Mouse (Mus musculus): Measurements from ENCODE around the gene Ptk6. TPM values are rescaled to one million over a fixed set of nuclear protein-coding genes. Genes with fewer than 3 reads are reported as not detected.
"Not testable (repeated sequence)": the region's sequence is repeated elsewhere in the genome, so short reads cannot be mapped to it uniquely, and the experiment has no call there.

The Ptk6 gene
- polyA plus RNA-seq, 1 experiment from 2014 or later, result not detected

DNA sequence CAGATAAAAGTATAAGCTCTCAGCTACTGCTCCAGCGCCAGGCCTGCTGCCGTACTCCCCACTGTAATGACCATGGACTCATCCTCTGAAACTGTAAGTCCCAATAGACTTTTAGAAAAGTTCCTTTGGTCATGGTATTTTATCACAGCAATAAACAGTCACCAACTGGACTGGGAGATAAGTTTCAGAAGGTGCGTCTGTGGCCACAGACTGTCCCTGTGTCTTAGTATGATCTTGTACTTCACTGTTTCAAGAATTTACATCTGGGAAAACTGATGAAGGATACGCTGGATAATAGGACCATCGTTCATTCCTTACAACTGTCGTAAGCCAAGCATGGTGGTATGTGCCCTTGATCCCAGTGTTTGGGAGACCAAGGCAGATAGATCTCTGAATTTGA, 13.4 kb upstream of the Ptk6 start:
- peaks cover 24% of the 10 kb centered on the region for H3K4me1 ChIP-seq
- no peaks in the 10 kb centered on the region for H3K36me3 ChIP-seq (ENCODE audit: poor library complexity, severe bottlenecking)
- no peak overlapping the region for H3K9ac ChIP-seq
- 94% methylated on average over 6 of the region's 6 CpGs for WGBS
- H3K27me3 ChIP-seq, result peaks cover 41% of the 10 kb centered on the region
- no peak overlapping the region for H3K4me3 ChIP-seq
- H3K4me2 ChIP-seq, result no peak overlapping the region
- H3K27ac ChIP-seq, result no peak overlapping the region
- no peaks in the 10 kb centered on the region for H3K9me3 ChIP-seq (replicated peaks)
- no peak for ATAC-seq

- no peak for ATAC-seq
- H3K9ac ChIP-seq, result 0 out of 2 replicates have a peak within 1 kb of the TSS, but pooled peaks have one; percentile 23
- H3K27me3 ChIP-seq, result peaks cover 46% of the 10 kb centered on the region
- H3K27ac ChIP-seq, result no peak within 1 kb of the TSS
- H3K4me2 ChIP-seq, result peak within 1 kb of the TSS; percentile 51
- WGBS, result 2% methylated on average over 17 of the region's 17 CpGs
- H3K4me3 ChIP-seq, result peak within 1 kb of the TSS; percentile 26
- H3K4me1 ChIP-seq, result peaks cover 12% of the 10 kb centered on the region
- H3K9me3 ChIP-seq (replicated peaks), result no peaks in the 10 kb centered on the region
- H3K36me3 ChIP-seq (ENCODE audit: poor library complexity, severe bottlenecking), result no peaks in the 10 kb centered on the region
Measured at GRCm38 (mm10) chr2:181213021-181213445, 10.4 kb upstream of the Ptk6 start, which contains the start of gene Srms. Srms (minus strand) TSS chr2:181213185.

DNA sequence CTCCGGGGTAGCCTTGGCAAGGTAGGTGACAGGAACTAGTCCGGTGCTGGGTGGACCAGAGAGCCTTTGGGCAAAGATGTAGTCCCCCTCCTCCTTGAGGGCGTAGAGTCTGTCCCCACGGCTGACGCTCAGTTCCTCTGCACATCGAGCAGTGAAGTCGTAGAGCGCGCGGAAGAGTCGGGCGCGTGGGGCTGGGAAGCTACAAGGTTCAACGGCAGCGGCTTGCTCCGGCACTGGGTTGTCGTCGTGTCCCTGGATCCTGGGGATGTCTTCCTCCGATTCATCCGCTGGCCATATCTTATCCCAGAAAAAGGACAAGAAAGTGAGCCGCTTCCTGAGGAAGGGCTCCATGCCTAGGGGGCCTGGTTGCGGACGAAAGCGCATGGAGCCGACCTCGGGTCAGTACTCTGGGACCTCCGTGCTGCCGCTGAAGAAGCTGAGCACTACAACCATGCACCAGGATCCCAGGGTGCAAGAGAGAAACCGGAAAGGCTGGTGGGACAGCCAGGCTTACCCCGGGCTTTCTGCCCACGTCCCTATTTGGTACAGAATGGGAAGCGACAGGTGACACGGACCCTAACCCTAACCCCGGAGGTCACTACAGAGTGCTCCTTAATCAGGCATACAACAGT, 9.9 kb upstream of the Ptk6 start:
- ATAC-seq, result no peak
- Histone ChIP-seq H3K9ac (0 out of 2 replicates have a peak overlapping the region, but pooled peaks have one; percentile 23), H3K4me3 (peak overlapping the region; percentile 26), H3K27ac (no peak overlapping the region), H3K4me1 (peaks cover 12% of the 10 kb centered on the region), H3K4me2 (peak overlapping the region; percentile 51), H3K36me3 (ENCODE audit: poor library complexity, severe bottlenecking) (no peaks in the 10 kb centered on the region), H3K9me3 (replicated peaks) (no peaks in the 10 kb centered on the region), H3K27me3 (peaks cover 46% of the 10 kb centered on the region)
- 2% methylated on average over 34 of the region's 34 CpGs for WGBS

- no peak overlapping the region for H3K4me3 ChIP-seq
- WGBS, result 84% methylated on average over 9 of the region's 9 CpGs
- ATAC-seq, result no peak
Measured at GRCm38 (mm10) chr2:181206118-181206517, 3.5 kb upstream of the Ptk6 start.

GRCm38 (mm10) chr2:181205678-181206077, 3.1 kb upstream of the Ptk6 start:
- Histone ChIP-seq H3K4me3 (no peak overlapping the region), H3K27me3 (peaks cover 15% of the 10 kb centered on the region; the same call in 1 of the 2 replicates), H3K4me2 (no peak overlapping the region), H3K9ac (no peak overlapping the region), H3K4me1 (no peaks in the 10 kb centered on the region), H3K27ac (no peak overlapping the region), H3K36me3 (ENCODE audit: poor library complexity, severe bottlenecking) (no peaks in the 10 kb centered on the region), H3K9me3 (replicated peaks) (no peaks in the 10 kb centered on the region)
- WGBS, result 82% methylated on average over 5 of the region's 5 CpGs
- no peak for ATAC-seq

More at GRCm38 (mm10) chr2:181206118-181206517, 3.5 kb upstream of the Ptk6 start:
- no peaks in the 10 kb centered on the region for H3K9me3 ChIP-seq (replicated peaks)
- no peaks in the 10 kb centered on the region for H3K4me1 ChIP-seq
- no peak overlapping the region for H3K4me2 ChIP-seq
- H3K9ac ChIP-seq, result no peak overlapping the region
- no peak overlapping the region for H3K27ac ChIP-seq
- no peaks in the 10 kb centered on the region for H3K36me3 ChIP-seq (ENCODE audit: poor library complexity, severe bottlenecking)
- peaks cover 18% of the 10 kb centered on the region for H3K27me3 ChIP-seq

DNA sequence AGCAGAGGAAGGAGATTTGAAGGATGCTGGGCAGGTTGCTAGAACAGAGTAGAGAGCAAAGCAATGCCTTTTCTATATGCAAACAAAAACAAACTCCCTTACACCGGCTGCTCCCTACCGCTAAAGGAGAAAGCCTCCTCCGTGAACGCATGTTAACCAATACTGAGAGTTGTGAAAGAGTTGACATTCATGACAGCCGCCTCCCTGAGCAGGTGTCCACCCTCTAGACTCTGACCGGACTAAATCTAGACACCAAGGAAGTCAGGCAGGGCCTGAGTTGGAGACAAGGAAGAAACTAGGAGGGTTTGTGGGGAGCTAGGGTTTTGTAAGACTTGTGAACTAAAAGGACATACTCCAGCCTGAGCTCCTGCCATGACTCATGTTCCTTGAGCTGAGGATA, 297 bp upstream of the Ptk6 start:
- Histone ChIP-seq H3K9me3 (replicated peaks) (no peaks in the 10 kb centered on the region), H3K36me3 (ENCODE audit: poor library complexity, severe bottlenecking) (no peaks in the 10 kb centered on the region), H3K4me1 (no peaks in the 10 kb centered on the region), H3K27ac (no peak overlapping the region), H3K4me3 (no peak overlapping the region), H3K4me2 (no peak overlapping the region), H3K27me3 (0 out of 2 replicates have a peak, but pooled peaks cover 6% of the 10 kb centered on the region), H3K9ac (no peak overlapping the region)
- ATAC-seq, result no peak
- 82% methylated on average over 6 of the region's 6 CpGs for WGBS

DNA sequence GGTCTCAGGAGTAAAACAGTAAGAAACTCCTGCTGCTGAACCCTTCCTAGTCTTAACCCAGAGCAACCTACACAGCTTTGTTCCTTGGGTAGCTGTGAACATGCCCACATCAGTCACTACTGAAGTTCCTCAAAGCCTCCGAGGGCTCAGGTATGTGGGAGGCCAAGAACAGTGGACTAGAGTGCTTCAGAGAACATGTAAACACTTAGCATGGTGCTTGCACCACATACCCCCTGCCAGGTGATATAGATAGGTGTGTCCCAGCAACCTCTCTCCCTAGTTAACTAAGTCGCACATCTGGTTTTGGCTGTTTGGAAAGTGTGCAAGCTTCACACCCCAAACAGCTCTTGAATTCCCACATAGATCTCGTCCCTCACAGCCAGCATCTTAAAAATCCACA, 983 bp downstream of the Ptk6 start:
- H3K9ac ChIP-seq, result no peak overlapping the region
- no peaks in the 10 kb centered on the region for H3K4me1 ChIP-seq
- H3K9me3 ChIP-seq (replicated peaks), result no peaks in the 10 kb centered on the region
- H3K4me2 ChIP-seq, result no peak overlapping the region
- H3K4me3 ChIP-seq, result no peak overlapping the region
- no peak overlapping the region for H3K27ac ChIP-seq
- no peak for ATAC-seq
- WGBS, result 69% methylated on average over 3 of the region's 3 CpGs
- H3K36me3 ChIP-seq (ENCODE audit: poor library complexity, severe bottlenecking), result no peaks in the 10 kb centered on the region
- 0 out of 2 replicates have a peak, but pooled peaks cover 6% of the 10 kb centered on the region for H3K27me3 ChIP-seq

DNA sequence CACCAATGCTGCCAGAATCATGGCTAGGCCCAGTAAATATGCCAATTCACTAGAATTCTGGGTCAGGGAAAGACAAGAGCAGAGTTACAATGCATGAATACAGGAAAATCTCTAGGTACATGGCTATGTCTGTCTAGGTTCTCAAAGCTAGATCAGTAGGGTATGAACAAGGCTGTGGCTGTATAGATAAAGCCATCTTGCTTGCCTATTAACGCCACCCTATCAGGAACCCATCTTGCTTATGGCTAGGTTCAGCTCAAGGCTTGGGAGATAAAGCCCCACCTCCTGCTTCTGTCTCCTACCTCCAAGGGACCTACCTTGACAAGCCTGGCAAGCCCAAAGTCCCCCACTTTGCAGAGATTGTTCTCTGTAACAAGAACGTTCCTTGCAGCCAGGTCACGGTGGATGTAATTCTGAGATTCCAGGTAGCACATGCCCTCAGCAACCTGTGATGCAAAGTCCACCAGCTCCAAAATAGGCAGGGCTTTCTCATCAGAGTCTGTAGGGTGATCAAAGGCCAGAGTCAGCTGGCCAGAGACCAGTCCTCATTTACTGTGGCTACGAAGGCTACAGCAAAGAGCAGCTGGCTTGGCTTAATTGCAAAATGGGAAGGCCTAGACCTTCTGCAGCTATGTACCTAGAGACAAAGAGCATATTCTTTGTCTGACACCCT, 5.8 kb downstream of the Ptk6 start:
- Histone ChIP-seq H3K27ac (no peak overlapping the region), H3K4me1 (no peaks in the 10 kb centered on the region), H3K27me3 (no peaks in the 10 kb centered on the region), H3K9me3 (replicated peaks) (no peaks in the 10 kb centered on the region), H3K36me3 (ENCODE audit: poor library complexity, severe bottlenecking) (no peaks in the 10 kb centered on the region), H3K4me2 (no peak overlapping the region), H3K4me3 (no peak overlapping the region), H3K9ac (no peak overlapping the region)
- 90% methylated on average over 4 of the region's 4 CpGs for WGBS
- ATAC-seq, result no peak

DNA sequence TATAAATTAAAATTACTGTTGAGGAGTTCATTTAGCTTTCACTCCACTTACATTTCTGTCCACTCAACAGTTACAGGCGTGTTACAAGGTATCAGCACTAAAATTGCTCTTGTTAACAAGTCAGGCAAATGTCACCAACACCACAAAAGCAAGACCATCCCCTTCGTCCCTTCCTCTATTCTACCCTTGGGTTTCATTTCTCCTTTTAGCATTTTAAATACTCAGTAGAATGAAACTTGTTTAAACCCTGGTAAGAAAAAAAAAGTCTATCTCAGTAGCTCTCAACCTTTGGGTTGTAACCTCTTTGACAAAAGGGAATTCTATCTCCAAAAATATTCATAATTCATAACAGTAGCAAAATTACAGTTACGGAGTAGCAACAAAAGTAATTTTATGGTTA, 9.5 kb downstream of the Ptk6 start:
- H3K27ac ChIP-seq, result no peak overlapping the region
- 80% methylated on average over 3 of the region's 3 CpGs for WGBS

DNA sequence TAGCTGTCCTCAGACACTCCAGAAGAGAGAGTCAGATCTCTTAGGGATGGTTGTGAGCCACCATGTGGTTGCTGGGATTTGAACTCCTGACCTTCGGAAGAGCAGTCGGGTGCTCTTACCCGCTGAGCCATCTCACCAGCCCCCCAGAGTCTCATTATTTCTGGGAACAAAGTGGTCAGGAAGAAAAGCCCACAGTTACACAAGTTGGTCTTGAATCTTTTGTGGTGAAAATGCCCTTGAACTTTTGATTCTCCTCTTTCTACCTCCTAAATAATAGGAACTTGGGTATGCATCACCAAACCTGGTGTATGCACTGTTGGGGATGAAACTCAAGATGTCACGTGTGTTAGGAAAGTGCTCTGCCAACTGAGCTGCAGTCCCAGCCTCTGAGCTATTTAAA, 10.7 kb downstream of the Ptk6 start:
- H3K4me1 ChIP-seq, result peaks cover 9% of the 10 kb centered on the region
- no peak overlapping the region for H3K4me2 ChIP-seq
- no peak overlapping the region for H3K9ac ChIP-seq
- H3K36me3 ChIP-seq (ENCODE audit: poor library complexity, severe bottlenecking), result peaks cover 16% of the 10 kb centered on the region
- WGBS, result 61% methylated on average over 4 of the region's 4 CpGs
- no peak overlapping the region for H3K27ac ChIP-seq
- no peaks in the 10 kb centered on the region for H3K9me3 ChIP-seq (replicated peaks)
- no peak for ATAC-seq
- H3K27me3 ChIP-seq, result no peaks in the 10 kb centered on the region
- no peak overlapping the region for H3K4me3 ChIP-seq

More for the DNA sequence above, 9.5 kb downstream of the Ptk6 start:
- ATAC-seq, result no peak
- H3K4me1 ChIP-seq, result peaks cover 9% of the 10 kb centered on the region
- H3K9me3 ChIP-seq (replicated peaks), result no peaks in the 10 kb centered on the region
- H3K4me2 ChIP-seq, result no peak overlapping the region
- H3K27me3 ChIP-seq, result no peaks in the 10 kb centered on the region
- H3K4me3 ChIP-seq, result no peak overlapping the region
- H3K9ac ChIP-seq, result no peak overlapping the region
- peaks cover 16% of the 10 kb centered on the region for H3K36me3 ChIP-seq (ENCODE audit: poor library complexity, severe bottlenecking)

DNA sequence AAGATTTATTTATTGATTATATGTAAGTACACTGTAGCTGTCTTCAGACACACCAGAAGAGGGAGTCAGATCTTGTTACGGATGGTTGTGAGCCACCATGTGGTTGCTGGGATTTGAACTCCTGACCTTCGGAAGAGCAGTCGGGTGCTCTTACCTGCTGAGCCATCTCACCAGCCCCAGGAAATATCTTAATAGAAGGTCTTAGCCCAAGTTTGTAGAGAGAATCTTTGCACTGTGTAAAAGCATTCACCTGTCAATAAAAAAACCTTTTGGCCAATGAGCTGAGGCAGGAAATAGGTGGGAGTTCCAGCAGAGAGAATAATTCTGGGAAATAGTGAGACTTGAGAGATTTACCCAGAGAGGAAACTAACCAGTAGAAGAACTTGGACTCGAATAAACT, 11.2 kb downstream of the Ptk6 start:
- ATAC-seq, result not testable (repeated sequence)

DNA sequence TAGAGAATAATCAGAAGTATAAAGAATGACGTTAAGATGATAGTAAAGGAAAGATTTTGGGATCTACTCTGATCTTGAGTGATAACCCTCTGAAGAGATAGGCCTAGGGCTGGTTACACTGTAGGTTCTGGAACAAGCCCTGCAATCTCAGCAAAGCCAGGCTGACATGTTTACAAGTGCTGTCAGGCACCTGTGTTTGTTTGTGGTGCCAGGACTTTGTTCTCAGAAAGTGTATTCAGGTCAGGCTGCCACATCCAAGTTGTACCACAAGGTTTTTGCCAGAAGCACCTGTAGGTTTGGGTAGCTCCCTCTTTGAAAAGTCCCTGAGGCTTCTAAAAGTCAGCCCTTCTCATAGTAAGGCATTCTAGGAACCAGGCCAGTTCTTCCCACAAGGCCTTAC, 13.3 kb downstream of the Ptk6 start:
- Histone ChIP-seq H3K4me1 (peaks cover 13% of the 10 kb centered on the region), H3K9me3 (replicated peaks) (no peaks in the 10 kb centered on the region), H3K36me3 (ENCODE audit: poor library complexity, severe bottlenecking) (peaks cover 16% of the 10 kb centered on the region), H3K9ac (no peak overlapping the region), H3K4me3 (no peak overlapping the region), H3K27me3 (0 out of 2 replicates have a peak, but pooled peaks cover 6% of the 10 kb centered on the region), H3K4me2 (no peak overlapping the region; the same call in 1 of the 2 replicates), H3K27ac (no peak overlapping the region)
- ATAC-seq, result no peak
- 90% methylated on average over 1 of the region's 1 CpGs for WGBS

More for the DNA sequence above, 11.2 kb downstream of the Ptk6 start:
- H3K27ac ChIP-seq; H3K27me3 ChIP-seq; H3K9me3 ChIP-seq (replicated peaks); H3K9ac ChIP-seq; H3K4me3 ChIP-seq; H3K4me2 ChIP-seq: not testable (repeated sequence)
- peaks cover 11% of the 10 kb centered on the region for H3K4me1 ChIP-seq
- peaks cover 16% of the 10 kb centered on the region for H3K36me3 ChIP-seq (ENCODE audit: poor library complexity, severe bottlenecking)
- WGBS, result 86% methylated on average over 4 of the region's 4 CpGs
